Mouse (Mus musculus): Measurements from ENCODE around the gene Epm2aip1. TPM values are rescaled to one million over a fixed set of nuclear protein-coding genes. Genes with fewer than 3 reads are reported as not detected.

The Epm2aip1 gene
- polyA plus RNA-seq (2012; rRNA removed) = 5.1 and 5.4 TPM in 2 replicates

GRCm38 (mm10) chr9:111271434-111272160 lies at the start of gene Epm2aip1, which contains the start of gene Mlh1:
Epm2aip1 (plus strand) TSS chr9:111271929.
Mlh1 (minus strand) TSS chr9:111271791.

GRCm38 (mm10) chr9:111311031-111311842 lies 39.5 kb downstream of the Epm2aip1 start, which contains the start of gene Trank1:
Trank1 (plus strand) TSS chr9:111311739.

Other genes starting within 250 kb of the Epm2aip1 start
- gene Ccrl2, start 214.4 kb upstream of the Epm2aip1 start, polyA plus RNA-seq (2012; rRNA removed) = 2.6 and 4.4 TPM in 2 replicates
- 21.4 and 22.0 TPM in 2 replicates for gene Lrrfip2, start 154.3 kb upstream of the Epm2aip1 start, polyA plus RNA-seq (2012; rRNA removed)
- 8.5 and 11.0 TPM in 2 replicates for gene Mlh1, start 138 bp upstream of the Epm2aip1 start, polyA plus RNA-seq (2012; rRNA removed)
- 0.09 and 0.14 TPM in 2 replicates for gene Trank1, start 39.8 kb downstream of the Epm2aip1 start, polyA plus RNA-seq (2012; rRNA removed)
- gene Dclk3, start 167.2 kb downstream of the Epm2aip1 start, polyA plus RNA-seq (2012; rRNA removed) = 2.1 and 2.2 TPM in 2 replicates